Mouse (Mus musculus) E14TG2a.4 (cell line): ENCODE measurements around the gene Higd1c.

ENCODE experiments used
- CTCF ChIP-seq: conservative IDR thresholded peaks from 2 replicates; pipeline ENCODE4 v1.5.1; 2014; ENCODE audit warnings: low read length
- NANOG ChIP-seq: IDR thresholded peaks from 2 replicates; pipeline ENCODE4 v1.6.1; 2014; ENCODE audit warnings: borderline replicate concordance, low read length, mixed read lengths
- POU5F1 ChIP-seq: IDR thresholded peaks from 2 replicates; pipeline ENCODE4 v1.6.1; 2014; ENCODE audit warnings: low read length, borderline replicate concordance

GRCm38 (mm10) chr15:100413306-100413705 lies 49.0 kb downstream of the Higd1c start:
- TF ChIP-seq CTCF = no peak
- no peak for TF ChIP-seq NANOG
- TF ChIP-seq POU5F1 = no peak
